Mouse (Mus musculus) thymus, adult 2 months (tissue): ENCODE data around the gene 6030408B16Rik. TPM values are rescaled to one million over a fixed set of nuclear protein-coding genes. Genes with fewer than 3 reads are reported as not detected.
A peak's percentile ranks its signal among the peaks of the same experiment; 100 is the strongest.

Source experiments
- DNase-seq: peaks from one replicate; pipeline ENCODE4 v3.0.0; 2021
- H3K27ac ChIP-seq: fragments of 200-500 bp; 2 replicates; pipeline ENCODE4 v1.5.1; 2012; ENCODE audit warnings: low read length, control low read depth; ENCODE audit not compliant: control insufficient read depth, insufficient read depth
- H3K27me3 ChIP-seq: fragments of 200-500 bp; 2 replicates; pipeline ENCODE4 v1.6.1; 2012; ENCODE audit warnings: mild to moderate bottlenecking, low read length, moderate library complexity, mixed read lengths; ENCODE audit not compliant: control insufficient read depth, insufficient read depth
- H3K36me3 ChIP-seq: fragments of 200-500 bp; 2 replicates; pipeline ENCODE4 v1.6.1; 2012; ENCODE audit warnings: mild to moderate bottlenecking, low read length, moderate library complexity; ENCODE audit not compliant: control insufficient read depth, insufficient read depth
- H3K4me1 ChIP-seq: fragments of 200-500 bp; replicated peaks from 2 replicates; pipeline ENCODE4 v1.6.1; 2012; ENCODE audit warnings: low read length; ENCODE audit not compliant: control insufficient read depth, insufficient read depth
- H3K4me3 ChIP-seq: fragments of 200-500 bp; 2 replicates; pipeline ENCODE4 v1.5.1; 2012; ENCODE audit warnings: mild to moderate bottlenecking, low read length, control low read depth, moderate library complexity; ENCODE audit not compliant: control insufficient read depth, insufficient read depth
- CTCF ChIP-seq: fragments of 200-500 bp; IDR thresholded peaks from 2 replicates; pipeline ENCODE4 v1.5.1; 2012; ENCODE audit warnings: mild to moderate bottlenecking, control low read depth, low read length, moderate library complexity, borderline replicate concordance; ENCODE audit not compliant: control insufficient read depth, poor library complexity, insufficient read depth; ENCODE audit errors: extremely low read depth
- POLR2A ChIP-seq: fragments of 200-500 bp; IDR thresholded peaks from 2 replicates; pipeline ENCODE4 v1.6.1; 2012; ENCODE audit warnings: mild to moderate bottlenecking, low read length, control low read depth, moderate library complexity; ENCODE audit not compliant: control insufficient read depth, poor library complexity, insufficient read depth; ENCODE audit errors: extremely low read depth
- WGBS: fragments of 180-500 bp; shearing (Covaris S2); methylation state at CpG from one replicate; pipeline ENCODE4 v1.1.7; 2018; 5-methylcytosine and 5-hydroxymethylcytosine counted together
- polyA plus RNA-seq: library from polyadenylated mRNA; depleted of rRNA; stranded (reverse); fragments of >200 nt; gene quantifications from 2 replicates; pipeline ENCODE4 v1.2.3, GENCODE M21; 2012

The 6030408B16Rik gene
- polyA plus RNA-seq, 1 experiment, result 0.88 TPM

DNA sequence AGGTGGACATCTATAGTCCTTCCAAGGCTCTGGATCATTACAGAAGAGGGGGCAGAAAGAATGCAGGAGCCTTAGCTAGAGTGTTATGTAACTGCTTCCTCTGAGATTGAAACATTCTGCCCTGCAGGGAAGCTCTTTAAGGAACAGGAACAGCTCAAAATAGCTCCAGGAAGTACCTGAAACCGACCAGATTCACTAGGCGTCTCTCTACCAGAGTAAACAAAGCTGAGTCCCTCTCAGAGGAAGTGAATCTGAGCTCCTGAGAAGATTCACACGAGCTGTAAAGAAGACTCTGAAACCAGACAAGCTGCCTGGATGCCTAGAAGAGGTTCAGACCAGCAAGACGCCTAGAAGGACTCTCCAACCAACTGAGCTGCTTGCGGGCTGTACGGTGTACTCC, 40.4 kb upstream of the 6030408B16Rik start:
- TF ChIP-seq CTCF, result no peak
- TF ChIP-seq POLR2A, result no peak
- Histone ChIP-seq H3K27me3 (no peaks in the 10 kb centered on the region), H3K36me3 (no peaks in the 10 kb centered on the region), H3K4me1 (peaks cover 56% of the 10 kb centered on the region), H3K27ac (no peak overlapping the region), H3K4me3 (no peak overlapping the region)
- WGBS, result 61% methylated on average over 6 of the region's 6 CpGs
- no peak for DNase-seq

DNA sequence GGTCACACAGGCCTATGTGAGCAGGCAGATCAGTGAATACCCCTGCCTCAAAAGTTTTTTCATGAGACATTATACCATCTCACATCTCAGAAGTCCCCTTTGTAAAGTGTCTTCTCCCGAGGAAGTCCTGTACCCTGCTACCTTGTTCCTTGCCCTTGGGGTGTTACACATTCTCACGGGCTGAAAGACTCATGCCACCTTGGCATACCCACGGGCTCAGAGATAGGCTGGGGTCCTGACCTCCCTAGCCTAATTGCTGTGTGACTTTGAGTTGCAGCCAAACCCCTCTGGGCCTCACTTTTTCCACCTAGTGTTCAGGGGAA, 39.5 kb upstream of the 6030408B16Rik start:
- TF ChIP-seq POLR2A, result no peak
- TF ChIP-seq CTCF, result no peak
- WGBS, result 37% methylated on average over 3 of the region's 3 CpGs
- Histone ChIP-seq H3K27ac (peak overlapping the region; percentile 5; the same call in 1 of the 2 replicates), H3K4me1 (peaks cover 59% of the 10 kb centered on the region), H3K4me3 (peak overlapping the region; percentile 41), H3K36me3 (no peaks in the 10 kb centered on the region), H3K27me3 (no peaks in the 10 kb centered on the region)
- no peak for DNase-seq

DNA sequence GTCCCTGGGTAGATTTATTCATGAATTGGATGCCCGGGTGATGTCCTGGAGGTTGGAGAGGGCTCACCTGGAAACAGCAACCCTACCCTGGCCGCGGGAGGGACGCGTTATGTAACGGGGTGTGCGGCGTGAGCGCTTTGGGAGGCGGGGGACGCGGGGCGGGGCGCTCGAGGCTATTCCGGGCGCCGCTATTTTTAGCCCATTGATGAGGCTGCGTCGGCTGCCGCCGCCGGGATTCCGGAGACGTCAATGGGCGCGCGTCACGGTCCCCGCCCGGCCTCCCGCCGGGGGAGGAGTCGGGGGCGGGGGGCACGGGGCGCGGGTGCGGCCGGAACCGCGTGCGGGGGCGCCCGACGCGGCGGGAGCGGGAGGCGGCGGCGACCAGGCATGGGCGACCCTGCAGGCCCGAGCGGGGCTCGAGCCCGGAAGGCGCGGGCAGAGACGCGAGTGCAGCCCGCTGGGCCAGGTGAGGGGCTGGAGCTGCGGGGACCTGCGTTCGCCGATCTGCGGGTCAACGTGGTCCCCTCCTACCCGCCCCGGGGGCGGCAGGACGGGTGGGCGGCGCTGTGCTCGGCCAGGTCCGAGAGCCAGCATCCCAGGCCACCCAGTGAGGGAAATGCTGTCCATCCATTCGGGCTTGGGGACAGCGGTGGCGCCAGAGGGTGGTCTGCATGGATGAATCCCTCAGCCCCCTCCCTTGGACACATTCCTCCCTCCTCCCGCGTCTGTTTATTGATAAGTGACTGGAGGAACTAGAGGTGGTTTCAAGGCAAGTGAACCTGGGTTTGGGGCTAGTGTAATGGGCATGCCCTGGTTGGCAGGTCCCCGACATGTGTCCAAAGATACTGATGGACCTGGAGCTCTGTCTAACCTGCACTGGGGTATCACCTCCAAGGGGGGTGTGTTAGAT, 38.9 kb upstream of the 6030408B16Rik start, which contains the start of gene Nr4a1:
Nr4a1 (plus strand) TSS at position 384 of the 910 bp plus-strand sequence.
- TF ChIP-seq CTCF (no peak; the same call in 1 of the 2 replicates), POLR2A (no peak)
- Histone ChIP-seq H3K27ac (peak within 1 kb of the TSS; percentile 7; the same call in 1 of the 2 replicates), H3K4me1 (peaks cover 65% of the 10 kb centered on the region), H3K27me3 (no peaks in the 10 kb centered on the region), H3K4me3 (peak within 1 kb of the TSS; percentile 41), H3K36me3 (no peaks in the 10 kb centered on the region)
- 6% methylated on average over 78 of the region's 82 CpGs for WGBS
- peak; percentile 72 for DNase-seq

DNA sequence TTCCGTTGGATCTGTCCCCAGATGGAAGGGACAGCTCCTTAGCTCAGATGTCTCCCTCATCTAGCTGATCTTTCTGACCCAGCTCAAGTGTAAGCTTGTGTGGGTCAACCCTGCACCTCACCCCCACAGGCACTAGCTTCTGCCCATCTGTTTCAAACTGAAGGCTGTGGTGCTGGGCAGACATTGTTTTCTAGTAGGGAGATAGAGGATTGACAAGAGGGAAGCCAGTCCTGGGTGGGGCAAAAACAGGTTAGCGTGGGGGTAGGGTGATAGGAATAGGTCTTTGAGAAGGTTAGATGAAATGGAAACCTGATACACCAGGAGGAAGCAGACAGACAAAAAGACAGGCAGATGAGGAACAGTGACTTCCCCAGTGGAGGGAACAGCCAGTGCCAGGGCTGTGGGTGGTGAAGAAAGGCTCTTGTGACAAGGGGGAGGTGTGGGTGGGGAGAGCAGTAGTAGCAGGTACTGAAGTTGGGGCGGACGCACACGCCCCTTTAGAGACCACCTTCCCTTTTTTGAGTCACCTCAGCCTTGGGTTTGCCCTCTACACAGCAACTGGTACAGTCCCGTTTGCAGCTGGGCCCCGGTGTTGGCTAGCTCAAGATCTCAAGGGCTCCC, 37.1 kb upstream of the 6030408B16Rik start:
- Histone ChIP-seq H3K36me3 (no peaks in the 10 kb centered on the region), H3K27me3 (no peaks in the 10 kb centered on the region), H3K4me1 (peaks cover 73% of the 10 kb centered on the region), H3K27ac (peak overlapping the region; percentile 25; the same call in 1 of the 2 replicates), H3K4me3 (no peak overlapping the region)
- TF ChIP-seq POLR2A, result no peak
- no peak for TF ChIP-seq CTCF
- DNase-seq, result no peak
- 24% methylated on average over 7 of the region's 7 CpGs for WGBS

DNA sequence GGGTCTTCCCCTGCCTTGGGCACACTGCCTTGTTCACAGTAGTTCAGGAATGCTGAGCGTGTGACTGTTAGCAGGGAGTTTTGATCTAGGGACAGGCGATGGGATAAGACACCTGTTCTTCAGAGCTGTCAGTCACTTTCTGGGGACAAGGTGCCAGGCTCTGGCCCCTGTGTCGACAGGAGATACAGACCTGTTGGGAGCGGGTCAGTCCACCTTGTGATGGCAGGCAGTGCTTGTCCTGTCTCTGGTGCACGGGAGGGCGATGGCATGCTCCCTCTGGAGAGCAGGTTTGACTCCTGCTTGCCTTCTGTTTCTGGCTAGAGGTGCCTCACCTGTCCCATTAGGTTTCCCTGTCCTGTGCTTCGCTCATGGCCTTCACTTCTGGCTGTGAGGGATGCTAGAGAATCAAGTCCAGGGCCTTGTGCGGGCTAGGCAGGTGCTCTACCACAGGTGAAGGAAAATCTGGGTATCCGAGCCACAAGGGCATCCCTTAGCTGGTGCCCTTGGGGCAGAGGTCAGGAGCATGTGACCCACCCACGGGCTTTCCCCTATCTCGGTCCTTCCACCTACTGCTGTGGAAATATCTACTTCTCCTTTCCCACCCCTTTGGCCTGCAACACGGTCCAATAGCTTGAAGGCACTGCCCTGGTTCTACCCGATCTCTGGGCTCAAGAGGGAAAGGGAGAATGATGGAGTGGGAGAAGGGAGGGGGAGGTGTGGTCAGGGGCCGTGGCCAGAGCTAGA, 36.4 kb upstream of the 6030408B16Rik start:
- H3K27ac ChIP-seq, result peak overlapping the region; percentile 5; the same call in 1 of the 2 replicates
- no peak for TF ChIP-seq POLR2A
- TF ChIP-seq CTCF, result no peak
- DNase-seq, result no peak
- no peaks in the 10 kb centered on the region for H3K36me3 ChIP-seq
- 75% methylated on average over 14 of the region's 14 CpGs for WGBS
- peaks cover 75% of the 10 kb centered on the region for H3K4me1 ChIP-seq
- H3K4me3 ChIP-seq, result no peak overlapping the region
- no peaks in the 10 kb centered on the region for H3K27me3 ChIP-seq

DNA sequence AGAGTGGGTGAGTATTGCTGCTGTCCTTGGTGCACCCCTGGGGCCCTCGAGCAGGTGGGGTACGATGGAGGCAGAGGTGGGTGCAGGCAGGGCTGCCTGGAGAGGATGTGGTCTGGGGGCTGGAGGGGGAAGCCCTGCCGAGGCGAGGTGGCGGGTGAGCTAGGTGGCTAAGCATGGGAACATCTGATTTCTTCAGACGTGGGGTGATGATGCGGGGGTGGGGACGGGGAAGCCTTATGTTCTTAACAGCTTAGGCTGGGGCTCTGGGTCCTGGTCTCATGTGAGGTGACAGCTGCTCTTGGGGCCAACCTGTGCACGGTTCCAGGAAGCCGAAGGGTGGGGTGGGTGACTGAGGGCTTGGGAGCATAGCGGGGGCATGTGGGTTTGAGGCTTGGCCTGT, 34.6 kb upstream of the 6030408B16Rik start:
- Histone ChIP-seq H3K27ac (peak overlapping the region; percentile 56), H3K36me3 (no peaks in the 10 kb centered on the region), H3K4me1 (peaks cover 87% of the 10 kb centered on the region), H3K27me3 (no peaks in the 10 kb centered on the region), H3K4me3 (no peak overlapping the region)
- 3% methylated on average over 11 of the region's 11 CpGs for WGBS
- TF ChIP-seq POLR2A, result 0 out of 2 replicates have a peak, but pooled peaks have one; percentile 20
- TF ChIP-seq CTCF, result no peak
- peak; percentile 88 for DNase-seq
